Mouse (Mus musculus) kidney, embryonic 14.5 days (tissue): Measurements from ENCODE around the gene Tnxb. TPM values are rescaled to one million over a fixed set of nuclear protein-coding genes. Genes with fewer than 3 reads are reported as not detected.
"Not testable (repeated sequence)": the region's sequence is repeated elsewhere in the genome, so short reads cannot be mapped to it uniquely, and the experiment has no call there.

Experiments
- ATAC-seq: fragments of 200-750 bp; cut with Nextera tagmentation; 2 replicates; pipeline ENCODE4 v1.8.0; 2017; ENCODE audit warnings: moderate number of reproducible peaks, mild to moderate bottlenecking, moderate TSS enrichment, moderate library complexity; ENCODE audit not compliant: low FRiP score, low TSS enrichment
- H3K27ac ChIP-seq: fragments of 300-500 bp; sonication (generic); 2 replicates; pipeline ENCODE4 v1.5.1; 2014; ENCODE audit warnings: low read depth, mild to moderate bottlenecking, low read length, moderate library complexity, mixed read lengths
- H3K27me3 ChIP-seq: fragments of 300-500 bp; sonication (generic); 2 replicates; pipeline ENCODE4 v1.6.1; 2014; ENCODE audit warnings: mild to moderate bottlenecking, low read length; ENCODE audit not compliant: control insufficient read depth, insufficient read depth
- H3K36me3 ChIP-seq: fragments of 300-500 bp; sonication (generic); 2 replicates; pipeline ENCODE4 v1.6.1; 2014; ENCODE audit warnings: low read length, mixed read lengths; ENCODE audit not compliant: control insufficient read depth, insufficient read depth
- H3K4me1 ChIP-seq: fragments of 300-500 bp; sonication (generic); 2 replicates; pipeline ENCODE4 v1.6.1; 2014; ENCODE audit warnings: low read length, mixed read lengths; ENCODE audit not compliant: control insufficient read depth, insufficient read depth
- H3K4me2 ChIP-seq: fragments of 300-500 bp; sonication (generic); replicated peaks from 2 replicates; pipeline ENCODE4 v1.6.1; 2014; ENCODE audit warnings: low read depth, mild to moderate bottlenecking, low read length
- H3K4me3 ChIP-seq: fragments of 300-500 bp; sonication (generic); 2 replicates; pipeline ENCODE4 v1.5.1; 2014; ENCODE audit warnings: mild to moderate bottlenecking, low read length
- H3K9ac ChIP-seq: fragments of 300-500 bp; sonication (generic); 2 replicates; pipeline ENCODE4 v1.6.1; 2014; ENCODE audit warnings: low read depth, mild to moderate bottlenecking, low read length, moderate library complexity
- H3K9me3 ChIP-seq: fragments of 300-500 bp; sonication (generic); 2 replicates; pipeline ENCODE4 v1.6.1; 2016; ENCODE audit warnings: low read length; ENCODE audit not compliant: control insufficient read depth
- WGBS: fragments of 180-500 bp; shearing (Covaris S2); extraction: QIAGEN DNeasy Blood & Tissue Kit; methylation state at CpG from one replicate; pipeline ENCODE4 v1.1.7; 2014; 5-methylcytosine and 5-hydroxymethylcytosine counted together
- polyA plus RNA-seq: library from polyadenylated mRNA; unstranded; fragments of >200 nt; fragmentation: Nextera tagmentation; extraction: Ambion mirVana; gene quantifications from 2 replicates; pipeline ENCODE4 v1.2.1, GENCODE M21; 2014

Gene Tnxb
- polyA plus RNA-seq, 1 experiment from 2014 or later, result 0.15 TPM

GRCm38 (mm10) chr17:34743719-34744118 is 73.4 kb downstream of the Tnxb start, which contains the start of gene C4b:
TSS of gene C4b (minus strand) at chr17:34743882.
- Histone ChIP-seq H3K4me1 (no peaks in the 10 kb centered on the region), H3K9me3 (peaks cover 1% of the 10 kb centered on the region; the same call in 1 of the 2 replicates), H3K27me3 (no peaks in the 10 kb centered on the region), H3K36me3 (no peaks in the 10 kb centered on the region), H3K9ac (no peak within 1 kb of the TSS), H3K27ac (no peak within 1 kb of the TSS), H3K4me3 (no peak within 1 kb of the TSS), H3K4me2 (no peak within 1 kb of the TSS)
- no peak for ATAC-seq
- 84% methylated on average over 7 of the region's 7 CpGs for WGBS

GRCm38 (mm10) chr17:34744206-34744605 is 73.9 kb downstream of the Tnxb start:
- no peak overlapping the region for H3K9ac ChIP-seq
- H3K27me3 ChIP-seq, result no peaks in the 10 kb centered on the region
- H3K36me3 ChIP-seq, result no peaks in the 10 kb centered on the region
- H3K4me1 ChIP-seq, result no peaks in the 10 kb centered on the region
- no peak for ATAC-seq
- H3K9me3 ChIP-seq, result peaks cover 6% of the 10 kb centered on the region
- WGBS, result 83% methylated on average over 6 of the region's 6 CpGs
- no peak overlapping the region for H3K4me3 ChIP-seq
- no peak overlapping the region for H3K27ac ChIP-seq
- no peak overlapping the region for H3K4me2 ChIP-seq

GRCm38 (mm10) chr17:34744611-34745010 is 74.3 kb downstream of the Tnxb start:
- 98% methylated on average over 6 of the region's 6 CpGs for WGBS

GRCm38 (mm10) chr17:34745166-34745565 is 74.8 kb downstream of the Tnxb start:
- not testable (repeated sequence) for H3K4me2 ChIP-seq, ATAC-seq, H3K36me3 ChIP-seq, H3K27ac ChIP-seq, H3K4me3 ChIP-seq, H3K9ac ChIP-seq, H3K4me1 ChIP-seq, H3K27me3 ChIP-seq
- 92% methylated on average over 4 of the region's 4 CpGs for WGBS
- peaks cover 11% of the 10 kb centered on the region for H3K9me3 ChIP-seq

More at GRCm38 (mm10) chr17:34744611-34745010, 74.3 kb downstream of the Tnxb start:
- not testable (repeated sequence) for H3K4me3 ChIP-seq, H3K4me1 ChIP-seq, H3K27ac ChIP-seq, H3K27me3 ChIP-seq, ATAC-seq, H3K4me2 ChIP-seq, H3K9ac ChIP-seq, H3K36me3 ChIP-seq
- H3K9me3 ChIP-seq, result peaks cover 10% of the 10 kb centered on the region

GRCm38 (mm10) chr17:34746531-34746930 is 76.2 kb downstream of the Tnxb start:
- WGBS, result 46% methylated on average over 5 of the region's 5 CpGs
- no peaks in the 10 kb centered on the region for H3K4me1 ChIP-seq
- no peaks in the 10 kb centered on the region for H3K36me3 ChIP-seq
- no peak overlapping the region for H3K9ac ChIP-seq
- H3K4me3 ChIP-seq, result no peak overlapping the region
- H3K27me3 ChIP-seq, result no peaks in the 10 kb centered on the region
- no peak overlapping the region for H3K4me2 ChIP-seq
- no peak overlapping the region for H3K27ac ChIP-seq
- H3K9me3 ChIP-seq, result peaks cover 11% of the 10 kb centered on the region
- no peak for ATAC-seq

- Histone ChIP-seq H3K9ac (no peak overlapping the region), H3K9me3 (no peaks in the 10 kb centered on the region), H3K4me2 (no peak overlapping the region), H3K27ac (no peak overlapping the region), H3K4me1 (no peaks in the 10 kb centered on the region), H3K36me3 (no peaks in the 10 kb centered on the region), H3K4me3 (no peak overlapping the region), H3K27me3 (no peaks in the 10 kb centered on the region)
- no peak for ATAC-seq
- WGBS, result 73% methylated on average over 3 of the region's 3 CpGs
These were observed 91.1 kb downstream of the Tnxb start for GRCm38 (mm10) chr17:34761471-34761870.

Other genes starting within 250 kb of the Tnxb start
- gene Btnl4, start 193.2 kb upstream of the Tnxb start, polyA plus RNA-seq, result not detected in 2 replicates
- gene Btnl6, start 153.2 kb upstream of the Tnxb start, polyA plus RNA-seq, result not detected in 2 replicates
- 9.7 and 11.2 TPM in 2 replicates for gene Notch4, start 106.3 kb upstream of the Tnxb start, polyA plus RNA-seq
- gene Gpsm3, start 80.7 kb upstream of the Tnxb start, polyA plus RNA-seq, result 19.3 and 21.4 TPM in 2 replicates
- gene Pbx2, start 79.3 kb upstream of the Tnxb start, polyA plus RNA-seq, result 17.8 and 20.9 TPM in 2 replicates
- 5.8 and 6.6 TPM in 2 replicates for gene Ager, start 72.7 kb upstream of the Tnxb start, polyA plus RNA-seq
- gene Rnf5, start 66.8 kb upstream of the Tnxb start, polyA plus RNA-seq, result 118 and 139 TPM in 2 replicates
- gene Agpat1, start 66.3 kb upstream of the Tnxb start, polyA plus RNA-seq, result 61.7 and 75.3 TPM in 2 replicates
- 3.2 and 3.6 TPM in 2 replicates for gene Egfl8, start 54.6 kb upstream of the Tnxb start, polyA plus RNA-seq
- gene Ppt2, start 42.0 kb upstream of the Tnxb start, polyA plus RNA-seq, result 33.5 and 39.1 TPM in 2 replicates
- gene Prrt1, start 41.0 kb upstream of the Tnxb start, polyA plus RNA-seq, result 0.16 and 0.18 TPM in 2 replicates
- 14.8 and 16.5 TPM in 2 replicates for gene Fkbpl, start 25.8 kb upstream of the Tnxb start, polyA plus RNA-seq
- gene Atf6b, start 23.4 kb upstream of the Tnxb start, polyA plus RNA-seq, result 54.6 and 61.7 TPM in 2 replicates
- not detected in 2 replicates for gene C4b, start 73.3 kb downstream of the Tnxb start, polyA plus RNA-seq
- not detected in 2 replicates for gene Cyp21a1, start 134.0 kb downstream of the Tnxb start, polyA plus RNA-seq
- gene Stk19, start 166.4 kb downstream of the Tnxb start, polyA plus RNA-seq, result 25.2 and 28.7 TPM in 2 replicates
- gene Dxo, start 166.5 kb downstream of the Tnxb start, polyA plus RNA-seq, result 55.7 and 66.4 TPM in 2 replicates
- gene Skiv2l, start 179.7 kb downstream of the Tnxb start, polyA plus RNA-seq, result 22.8 and 45.9 TPM in 2 replicates
- 107 and 119 TPM in 2 replicates for gene Nelfe, start 179.9 kb downstream of the Tnxb start, polyA plus RNA-seq
- 4.0 and 5.4 TPM in 2 replicates for gene Cfb, start 192.0 kb downstream of the Tnxb start, polyA plus RNA-seq
- gene Zbtb12, start 208.9 kb downstream of the Tnxb start, polyA plus RNA-seq, result 2.1 and 3.7 TPM in 2 replicates
- gene Gm20547, start 211.5 kb downstream of the Tnxb start, polyA plus RNA-seq, result not detected in 2 replicates
- 1.7 and 1.9 TPM in 2 replicates for gene C2, start 227.7 kb downstream of the Tnxb start, polyA plus RNA-seq
- gene Ehmt2, start 227.9 kb downstream of the Tnxb start, polyA plus RNA-seq, result 70.5 and 76.9 TPM in 2 replicates
- gene Slc44a4, start 243.9 kb downstream of the Tnxb start, polyA plus RNA-seq, result 5.4 and 7.7 TPM in 2 replicates